Mouse (Mus musculus): ENCODE measurements around the gene Limd2. TPM values are rescaled to one million over a fixed set of nuclear protein-coding genes. Genes with fewer than 3 reads are reported as not detected.

Limd2 gene
- total and polyA plus RNA-seq, 2 experiments from 2014 or later: 69.7 to 122 TPM

DNA sequence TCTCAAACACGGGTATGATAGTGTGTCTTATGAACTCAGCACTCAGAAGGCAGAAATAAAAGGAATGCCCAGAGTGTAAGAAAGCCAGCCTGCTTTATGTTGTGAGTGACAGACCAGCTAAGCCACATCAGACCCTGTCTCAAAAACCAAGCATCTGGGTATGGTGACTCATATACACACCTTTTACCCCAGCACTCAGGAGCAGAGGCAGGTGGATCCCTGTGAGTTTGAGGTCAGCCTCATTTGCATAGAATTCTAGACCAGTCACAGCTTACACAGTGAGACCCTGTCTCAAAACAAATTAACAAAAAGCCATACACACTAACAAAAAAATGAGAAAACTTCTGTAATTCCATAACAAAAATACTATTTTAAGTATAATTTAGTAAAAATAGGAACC lies 34.8 kb downstream of the Limd2 start:
- no peak overlapping the region for H3K4me2 ChIP-seq (ENCODE audit: low read depth, low read length, poor library complexity, severe bottlenecking)
- DNase-seq (ENCODE audit: low spot score) (no peak), ATAC-seq (ENCODE audit: low FRiP score) (no peak)
- H3K9ac ChIP-seq (replicated peaks; ENCODE audit: low read length, poor library complexity, severe bottlenecking): no peak overlapping the region
- WGBS: 79% methylated on average over 1 of the region's 1 CpGs
- no peak for TF ChIP-seq CTCF (IDR thresholded peaks at IDR 0.05)
- no peaks in the 10 kb centered on the region for H3K4me1 ChIP-seq (ENCODE audit: insufficient read depth, low read length)
- H3K36me3 ChIP-seq (ENCODE audit: insufficient read depth, low read length): peaks cover 16% of the 10 kb centered on the region; the same call in 1 of the 2 replicates
- no peaks in the 10 kb centered on the region for H3K9me3 ChIP-seq (ENCODE audit: low read length)
- no peaks in the 10 kb centered on the region for H3K27me3 ChIP-seq (ENCODE audit: insufficient read depth, low read length)
- no peak overlapping the region for H3K27ac ChIP-seq (ENCODE audit: low read depth, low read length)
- no peak overlapping the region for H3K4me3 ChIP-seq (ENCODE audit: low read depth, low read length)

DNA sequence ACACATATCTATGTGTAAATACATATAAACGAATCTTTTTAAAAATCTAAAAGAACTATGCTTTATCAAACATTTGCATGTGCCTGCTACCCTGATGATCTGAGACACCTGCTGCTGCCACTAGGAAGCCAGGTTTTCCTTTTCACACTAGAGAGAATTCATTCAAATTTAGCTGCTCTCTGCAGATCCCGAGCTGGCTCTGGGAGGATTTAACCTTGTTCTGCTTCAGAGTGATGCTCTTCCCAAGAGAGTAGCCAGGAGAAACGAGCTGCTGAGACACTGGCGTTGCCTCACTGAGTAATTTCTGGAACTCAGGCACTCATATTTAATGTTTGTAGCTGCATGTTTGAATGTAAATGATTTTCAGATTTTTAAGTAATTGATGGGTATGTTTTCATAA lies 35.9 kb downstream of the Limd2 start:
- Histone ChIP-seq H3K9me3 (ENCODE audit: low read length) (no peaks in the 10 kb centered on the region), H3K4me3 (ENCODE audit: low read depth, low read length) (no peak overlapping the region), H3K9ac (replicated peaks; ENCODE audit: low read length, poor library complexity, severe bottlenecking) (no peak overlapping the region), H3K36me3 (ENCODE audit: insufficient read depth, low read length) (peaks cover 13% of the 10 kb centered on the region; the same call in 1 of the 2 replicates), H3K4me2 (ENCODE audit: low read depth, low read length, poor library complexity, severe bottlenecking) (no peak overlapping the region), H3K27ac (ENCODE audit: low read depth, low read length) (no peak overlapping the region), H3K4me1 (ENCODE audit: insufficient read depth, low read length) (no peaks in the 10 kb centered on the region), H3K27me3 (ENCODE audit: insufficient read depth, low read length) (no peaks in the 10 kb centered on the region)
- no peak for ATAC-seq (ENCODE audit: low FRiP score)
- WGBS: 70% methylated on average over 4 of the region's 4 CpGs
- no peak for DNase-seq (ENCODE audit: low spot score)
- TF ChIP-seq CTCF (IDR thresholded peaks at IDR 0.05): no peak

DNA sequence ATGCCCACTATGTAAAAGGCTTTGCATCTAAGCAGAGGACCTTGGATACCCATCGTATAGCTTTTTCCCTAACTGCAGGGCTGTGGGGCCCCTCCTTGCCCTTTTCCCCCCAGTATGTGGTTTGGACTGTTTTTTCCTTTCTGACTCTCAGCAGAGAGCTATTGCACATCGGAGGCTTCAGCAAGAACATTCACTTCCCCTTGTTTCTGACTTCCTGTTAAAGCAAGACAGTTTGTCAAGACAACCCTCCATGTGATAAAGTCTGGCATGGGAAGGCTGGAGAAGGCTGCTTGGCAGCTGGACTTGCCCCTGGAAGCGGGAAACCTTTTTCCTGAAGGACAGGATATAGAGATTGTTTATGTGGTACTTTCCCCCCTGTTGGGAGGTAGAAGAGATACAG lies 37.9 kb downstream of the Limd2 start:
- Histone ChIP-seq H3K27ac (ENCODE audit: low read depth, low read length) (no peak overlapping the region), H3K9ac (replicated peaks; ENCODE audit: low read length, poor library complexity, severe bottlenecking) (no peak overlapping the region), H3K4me1 (ENCODE audit: insufficient read depth, low read length) (no peaks in the 10 kb centered on the region), H3K4me2 (ENCODE audit: low read depth, low read length, poor library complexity, severe bottlenecking) (no peak overlapping the region), H3K4me3 (ENCODE audit: low read depth, low read length) (no peak overlapping the region), H3K36me3 (ENCODE audit: insufficient read depth, low read length) (peaks cover 19% of the 10 kb centered on the region), H3K9me3 (ENCODE audit: low read length) (no peaks in the 10 kb centered on the region), H3K27me3 (ENCODE audit: insufficient read depth, low read length) (no peaks in the 10 kb centered on the region)
- no peak for DNase-seq (ENCODE audit: low spot score)
- no peak for ATAC-seq (ENCODE audit: low FRiP score)
- WGBS: 88% methylated on average over 3 of the region's 3 CpGs
- TF ChIP-seq CTCF (IDR thresholded peaks at IDR 0.05): no peak

DNA sequence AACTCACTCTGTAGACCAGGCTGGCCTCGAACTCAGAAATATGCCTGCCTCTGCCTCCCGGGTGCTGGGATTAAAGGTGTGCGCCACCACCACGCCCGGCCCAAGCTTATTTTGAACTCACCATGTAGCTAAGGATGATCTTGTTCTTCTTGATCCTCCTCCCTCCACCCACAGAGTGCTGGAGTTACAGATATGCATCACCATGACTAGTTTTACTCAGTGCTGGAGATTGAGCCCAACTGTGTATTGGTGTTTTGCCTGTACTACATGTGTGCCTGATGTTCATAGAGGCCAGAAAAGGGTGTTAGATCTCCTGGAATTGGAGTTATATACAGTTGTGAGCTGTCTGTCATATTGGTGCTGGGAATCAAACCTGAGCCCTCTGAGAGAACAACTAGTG lies 38.4 kb downstream of the Limd2 start:
- Histone ChIP-seq H3K9ac (replicated peaks; ENCODE audit: low read length, poor library complexity, severe bottlenecking) (no peak overlapping the region), H3K36me3 (ENCODE audit: insufficient read depth, low read length) (peaks cover 23% of the 10 kb centered on the region), H3K4me2 (ENCODE audit: low read depth, low read length, poor library complexity, severe bottlenecking) (no peak overlapping the region), H3K9me3 (ENCODE audit: low read length) (no peaks in the 10 kb centered on the region), H3K27me3 (ENCODE audit: insufficient read depth, low read length) (no peaks in the 10 kb centered on the region), H3K4me3 (ENCODE audit: low read depth, low read length) (no peak overlapping the region), H3K27ac (ENCODE audit: low read depth, low read length) (no peak overlapping the region), H3K4me1 (ENCODE audit: insufficient read depth, low read length) (no peaks in the 10 kb centered on the region)
- DNase-seq (ENCODE audit: low spot score) (no peak), ATAC-seq (ENCODE audit: low FRiP score) (no peak)
- 91% methylated on average over 5 of the region's 5 CpGs for WGBS
- no peak for TF ChIP-seq CTCF (IDR thresholded peaks at IDR 0.05)

DNA sequence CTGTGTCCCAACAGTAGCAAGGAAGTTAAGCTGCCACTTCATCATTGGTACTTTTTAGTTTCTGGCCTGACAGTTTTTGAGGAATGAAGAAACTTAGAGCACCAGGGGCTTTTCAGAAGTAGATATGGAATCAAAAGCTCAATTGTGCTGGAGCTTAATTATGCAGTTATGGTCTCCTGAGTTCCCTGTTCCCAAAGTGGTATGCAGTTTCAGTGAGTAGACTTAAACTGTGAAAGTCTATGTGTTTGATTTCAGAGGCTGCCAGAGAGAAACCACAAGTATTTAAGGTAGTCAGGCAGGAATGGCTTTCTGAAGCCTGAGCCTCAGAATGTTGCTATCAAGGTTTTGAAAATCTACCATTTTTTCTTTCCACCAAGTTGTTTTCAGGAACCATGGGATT lies 49.0 kb downstream of the Limd2 start:
- Histone ChIP-seq H3K27me3 (ENCODE audit: insufficient read depth, low read length) (no peaks in the 10 kb centered on the region), H3K9ac (replicated peaks; ENCODE audit: low read length, poor library complexity, severe bottlenecking) (no peak overlapping the region), H3K27ac (ENCODE audit: low read depth, low read length) (no peak overlapping the region), H3K4me3 (ENCODE audit: low read depth, low read length) (no peak overlapping the region), H3K4me1 (ENCODE audit: insufficient read depth, low read length) (no peaks in the 10 kb centered on the region), H3K4me2 (ENCODE audit: low read depth, low read length, poor library complexity, severe bottlenecking) (no peak overlapping the region), H3K9me3 (ENCODE audit: low read length) (no peaks in the 10 kb centered on the region), H3K36me3 (ENCODE audit: insufficient read depth, low read length) (0 out of 2 replicates have a peak, but pooled peaks cover 3% of the 10 kb centered on the region)
- DNase-seq (ENCODE audit: low spot score): no peak
- no peak for TF ChIP-seq CTCF (IDR thresholded peaks at IDR 0.05)
- ATAC-seq (ENCODE audit: low FRiP score): no peak

Other genes with a start within 250 kb of the Limd2 start
- 64.2 and 69.7 TPM in 2 replicates for gene Cyb561, start 207.5 kb downstream of the Limd2 start, total RNA-seq (2014; rRNA removed)
- 76.7 and 79.6 TPM in 2 replicates for gene Cyb561, start 207.5 kb downstream of the Limd2 start, polyA plus RNA-seq (2015; fragmentation: Nextera tagmentation; extraction: Ambion mirVana)
- gene Ace, start 192.9 kb downstream of the Limd2 start, total RNA-seq (2014; rRNA removed): 25.1 and 27.0 TPM in 2 replicates
- 10.0 and 10.1 TPM in 2 replicates for gene Ace, start 192.9 kb downstream of the Limd2 start, polyA plus RNA-seq (2015; fragmentation: Nextera tagmentation; extraction: Ambion mirVana)
- gene Ace3, start 166.2 kb downstream of the Limd2 start, total RNA-seq (2014; rRNA removed): not detected in 2 replicates
- gene Ace3, start 166.2 kb downstream of the Limd2 start, polyA plus RNA-seq (2015; fragmentation: Nextera tagmentation; extraction: Ambion mirVana): 0.07 TPM in 1 of 2 replicates, not detected in the other
- 3.1 TPM in 2 replicates for gene Kcnh6, start 152.7 kb downstream of the Limd2 start, total RNA-seq (2014; rRNA removed)
- gene Kcnh6, start 152.7 kb downstream of the Limd2 start, polyA plus RNA-seq (2015; fragmentation: Nextera tagmentation; extraction: Ambion mirVana): 2.8 and 3.1 TPM in 2 replicates
- 313 and 343 TPM in 2 replicates for gene Dcaf7, start 124.0 kb downstream of the Limd2 start, total RNA-seq (2014; rRNA removed)
- 166 and 170 TPM in 2 replicates for gene Dcaf7, start 124.0 kb downstream of the Limd2 start, polyA plus RNA-seq (2015; fragmentation: Nextera tagmentation; extraction: Ambion mirVana)
- 17.3 and 18.6 TPM in 2 replicates for gene Taco1, start 94.8 kb downstream of the Limd2 start, total RNA-seq (2014; rRNA removed)
- 5.1 and 5.8 TPM in 2 replicates for gene Taco1, start 94.8 kb downstream of the Limd2 start, polyA plus RNA-seq (2015; fragmentation: Nextera tagmentation; extraction: Ambion mirVana)
- gene Map3k3, start 76.2 kb downstream of the Limd2 start, total RNA-seq (2014; rRNA removed): 26.0 and 26.4 TPM in 2 replicates
- gene Map3k3, start 76.2 kb downstream of the Limd2 start, polyA plus RNA-seq (2015; fragmentation: Nextera tagmentation; extraction: Ambion mirVana): 7.8 and 9.2 TPM in 2 replicates
- not detected in 2 replicates for gene Gm10840, start within 50 bp of the Limd2 start, total RNA-seq (2014; rRNA removed)
- gene Gm10840, start within 50 bp of the Limd2 start, polyA plus RNA-seq (2015; fragmentation: Nextera tagmentation; extraction: Ambion mirVana): not detected in 2 replicates
- gene Strada, start 41.3 kb upstream of the Limd2 start, total RNA-seq (2014; rRNA removed): 26.9 and 31.2 TPM in 2 replicates
- gene Strada, start 41.3 kb upstream of the Limd2 start, polyA plus RNA-seq (2015; fragmentation: Nextera tagmentation; extraction: Ambion mirVana): 21.2 and 22.7 TPM in 2 replicates
- gene Ccdc47, start 55.5 kb upstream of the Limd2 start, total RNA-seq (2014; rRNA removed): 31.7 and 37.0 TPM in 2 replicates
- 88.8 and 94.9 TPM in 2 replicates for gene Ccdc47, start 55.5 kb upstream of the Limd2 start, polyA plus RNA-seq (2015; fragmentation: Nextera tagmentation; extraction: Ambion mirVana)
- gene Ddx42, start 56.1 kb upstream of the Limd2 start, total RNA-seq (2014; rRNA removed): 39.7 and 61.7 TPM in 2 replicates
- gene Ddx42, start 56.1 kb upstream of the Limd2 start, polyA plus RNA-seq (2015; fragmentation: Nextera tagmentation; extraction: Ambion mirVana): 61.4 and 64.8 TPM in 2 replicates
- gene Ftsj3, start 95.2 kb upstream of the Limd2 start, total RNA-seq (2014; rRNA removed): 34.5 and 46.9 TPM in 2 replicates
- gene Ftsj3, start 95.2 kb upstream of the Limd2 start, polyA plus RNA-seq (2015; fragmentation: Nextera tagmentation; extraction: Ambion mirVana): 27.5 and 27.9 TPM in 2 replicates
- gene Psmc5, start 95.3 kb upstream of the Limd2 start, total RNA-seq (2014; rRNA removed): 76.1 and 88.4 TPM in 2 replicates
- gene Psmc5, start 95.3 kb upstream of the Limd2 start, polyA plus RNA-seq (2015; fragmentation: Nextera tagmentation; extraction: Ambion mirVana): 280 and 290 TPM in 2 replicates
- 11.7 and 27.5 TPM in 2 replicates for gene Smarcd2, start 112.1 kb upstream of the Limd2 start, total RNA-seq (2014; rRNA removed)
- 6.8 and 7.6 TPM in 2 replicates for gene Smarcd2, start 112.1 kb upstream of the Limd2 start, polyA plus RNA-seq (2015; fragmentation: Nextera tagmentation; extraction: Ambion mirVana)
- 0.22 and 0.24 TPM in 2 replicates for gene Tcam1, start 115.8 kb upstream of the Limd2 start, total RNA-seq (2014; rRNA removed)
- gene Tcam1, start 115.8 kb upstream of the Limd2 start, polyA plus RNA-seq (2015; fragmentation: Nextera tagmentation; extraction: Ambion mirVana): 0.10 and 0.20 TPM in 2 replicates
- 1.3 TPM in 1 of 2 replicates, not detected in the other for gene Gh, start 141.0 kb upstream of the Limd2 start, total RNA-seq (2014; rRNA removed)
- not detected in 2 replicates for gene Gh, start 141.0 kb upstream of the Limd2 start, polyA plus RNA-seq (2015; fragmentation: Nextera tagmentation; extraction: Ambion mirVana)
- gene Cd79b, start 153.9 kb upstream of the Limd2 start, total RNA-seq (2014; rRNA removed): 0.38 and 1.9 TPM in 2 replicates
- 1.1 and 1.2 TPM in 2 replicates for gene Cd79b, start 153.9 kb upstream of the Limd2 start, polyA plus RNA-seq (2015; fragmentation: Nextera tagmentation; extraction: Ambion mirVana)
- 0.05 TPM in 1 of 2 replicates, not detected in the other for gene Scn4a, start 192.4 kb upstream of the Limd2 start, total RNA-seq (2014; rRNA removed)
- gene Scn4a, start 192.4 kb upstream of the Limd2 start, polyA plus RNA-seq (2015; fragmentation: Nextera tagmentation; extraction: Ambion mirVana): 0.02 TPM in 1 of 2 replicates, not detected in the other
- 0.33 and 1.6 TPM in 2 replicates for gene Prr29, start 204.6 kb upstream of the Limd2 start, total RNA-seq (2014; rRNA removed)
- gene Prr29, start 204.6 kb upstream of the Limd2 start, polyA plus RNA-seq (2015; fragmentation: Nextera tagmentation; extraction: Ambion mirVana): 0.38 TPM in 1 of 2 replicates, not detected in the other
- 11.9 and 15.5 TPM in 2 replicates for gene Icam2, start 227.2 kb upstream of the Limd2 start, total RNA-seq (2014; rRNA removed)
- 7.4 and 8.7 TPM in 2 replicates for gene Icam2, start 227.2 kb upstream of the Limd2 start, polyA plus RNA-seq (2015; fragmentation: Nextera tagmentation; extraction: Ambion mirVana)